Mouse (Mus musculus) lung, adult 18-20 months (tissue): Measurements from ENCODE around the gene Gm20824.
"Not testable (repeated sequence)": the region's sequence is repeated elsewhere in the genome, so short reads cannot be mapped to it uniquely, and the experiment has no call there.

ENCODE experiments used
- DNase-seq, 2 experiments: peaks; one replicate each; pipeline ENCODE4 v3.0.0; 2022; ENCODE audit warnings: mixed read lengths in 2 of 2

The Gm20824 gene

DNA sequence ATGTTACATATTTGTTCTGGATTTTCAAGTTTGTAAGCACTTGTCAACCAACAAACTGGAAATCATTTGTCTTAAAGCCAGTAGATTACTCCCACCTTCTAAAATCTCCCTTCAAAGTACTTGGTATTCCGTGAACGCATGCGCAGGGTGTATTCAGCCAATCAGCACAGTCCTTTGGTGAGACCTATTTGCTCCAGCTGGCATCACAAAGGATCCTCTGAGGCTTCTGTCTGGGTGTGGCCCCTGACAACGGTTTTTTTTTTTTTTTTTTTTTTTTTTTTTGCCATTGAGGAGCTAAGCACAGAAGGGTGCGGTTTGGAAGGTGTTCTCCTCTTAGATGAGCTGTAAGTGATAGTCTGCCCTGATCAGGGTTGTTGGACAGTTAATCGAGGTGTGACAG, at the start of gene Gm20824:
Gm20824 (plus strand) TSS at position 301 of the 400 bp plus-strand sequence.
- DNase-seq = not testable (repeated sequence)
